Mouse (Mus musculus) spleen, postnatal 0 days (tissue): ENCODE measurements around the gene Dhrs2. TPM values are rescaled to one million over a fixed set of nuclear protein-coding genes. Genes with fewer than 3 reads are reported as not detected.

Experiments used
- polyA plus RNA-seq: library from polyadenylated mRNA; unstranded; fragments of >200 nt; fragmentation: Nextera tagmentation; extraction: Ambion mirVana; gene quantifications from 2 replicates; pipeline ENCODE4 v1.2.1, GENCODE M21; 2015

The Dhrs2 gene
- polyA plus RNA-seq = 0.13 and 0.14 TPM in 2 replicates

DNA sequence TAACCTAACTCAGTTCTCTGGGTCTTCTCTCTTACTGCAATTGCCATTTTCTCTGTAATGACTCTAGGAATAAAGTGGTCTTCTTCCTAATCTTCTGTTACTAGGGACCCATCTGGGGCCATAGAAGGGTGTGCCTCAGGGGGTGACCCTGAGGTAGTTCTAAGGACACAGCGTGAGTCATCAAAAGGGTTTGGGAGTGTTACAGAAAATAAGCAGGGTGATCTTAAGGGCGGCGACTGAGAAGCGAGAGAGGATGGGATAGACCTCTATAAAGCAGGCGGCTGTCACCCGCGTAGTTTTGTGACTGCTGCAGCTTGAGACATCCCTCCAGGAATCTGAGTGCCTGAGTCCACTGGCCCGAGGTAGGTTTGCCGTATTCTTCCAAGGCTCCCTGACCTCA, at the start of gene Dhrs2:
Dhrs2 (plus strand) TSS at position 301 of the 400 bp plus-strand sequence.

Other genes with a start within 250 kb of the Dhrs2 start
- gene Gm17428, start 245.1 kb upstream of the Dhrs2 start, polyA plus RNA-seq = not detected in 2 replicates
- gene Myh7, start 227.4 kb upstream of the Dhrs2 start, polyA plus RNA-seq = 0.13 and 0.24 TPM in 2 replicates
- 56.7 and 57.3 TPM in 2 replicates for gene Ngdn, start 206.6 kb upstream of the Dhrs2 start, polyA plus RNA-seq
- 0.96 and 0.97 TPM in 2 replicates for gene Zfhx2, start 129.7 kb upstream of the Dhrs2 start, polyA plus RNA-seq
- 5.0 and 6.1 TPM in 2 replicates for gene Thtpa, start 127.2 kb upstream of the Dhrs2 start, polyA plus RNA-seq
- 18.9 and 23.3 TPM in 2 replicates for gene Ap1g2, start 115.4 kb upstream of the Dhrs2 start, polyA plus RNA-seq
- 0.06 and 0.10 TPM in 2 replicates for gene Jph4, start 105.1 kb upstream of the Dhrs2 start, polyA plus RNA-seq